Mouse (Mus musculus): Measurements from ENCODE around the gene Papss1. TPM values are rescaled to one million over a fixed set of nuclear protein-coding genes. Genes with fewer than 3 reads are reported as not detected.

The Papss1 gene
- polyA plus RNA-seq, 1 experiment: 78.0 TPM

DNA sequence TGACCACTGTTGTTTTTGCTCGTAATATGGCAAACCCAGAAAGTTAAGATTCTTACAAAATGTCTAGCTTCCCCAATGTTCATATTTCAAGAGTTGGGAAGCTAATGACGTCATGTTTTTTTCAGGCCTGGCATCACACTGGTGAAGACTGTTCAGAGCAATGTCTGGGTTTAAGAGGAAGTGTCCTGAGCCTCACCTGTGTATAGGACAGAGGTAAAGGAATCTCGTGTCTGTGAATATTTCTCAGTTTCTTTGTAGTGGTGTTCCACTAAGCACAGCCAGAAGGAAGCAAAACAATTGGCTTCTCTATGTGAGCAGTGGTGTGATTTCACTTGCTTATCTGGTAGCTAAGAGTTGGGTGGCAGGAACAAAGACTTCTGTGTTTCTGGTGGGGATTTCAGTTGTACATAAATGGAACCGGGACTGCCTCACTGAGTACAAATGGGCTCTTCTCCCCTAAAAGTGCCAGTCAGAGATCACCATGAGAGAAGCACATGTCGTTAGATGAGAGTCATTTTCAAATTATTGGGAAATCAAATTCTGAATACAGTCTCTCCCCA is 98.1 kb downstream of the Papss1 start:
- 62% methylated on average over 5 of the region's 5 CpGs for WGBS
- no peak overlapping the region; the same call in 1 of the 2 replicates for H3K27ac ChIP-seq (ENCODE audit: insufficient read depth, low read length)
- TF ChIP-seq CTCF (IDR thresholded peaks at IDR 0.05; ENCODE audit: borderline replicate concordance, insufficient read depth, low read depth, low read length) (no peak), POLR2A (IDR thresholded peaks at IDR 0.05; ENCODE audit: borderline replicate concordance, insufficient read depth, low read length) (no peak)

GRCm38 (mm10) chr3:131669910-131670309 is 105.3 kb downstream of the Papss1 start:
- 84% methylated on average over 1 of the region's 1 CpGs for WGBS

More for the DNA sequence above, 98.1 kb downstream of the Papss1 start:
- no peak overlapping the region for H3K4me3 ChIP-seq (replicated peaks; ENCODE audit: insufficient read depth, low read depth, low read length)
- no peaks in the 10 kb centered on the region for H3K4me1 ChIP-seq (ENCODE audit: control insufficient read depth, insufficient read depth, low read length)
- no peak for DNase-seq
- no peaks in the 10 kb centered on the region for H3K27me3 ChIP-seq (ENCODE audit: control insufficient read depth, insufficient read depth, low read length)

GRCm38 (mm10) chr3:131686106-131686505 is 121.5 kb downstream of the Papss1 start:
- H3K4me1 ChIP-seq (ENCODE audit: control insufficient read depth, insufficient read depth, low read length): no peaks in the 10 kb centered on the region
- no peak for DNase-seq
- H3K4me3 ChIP-seq (replicated peaks; ENCODE audit: insufficient read depth, low read depth, low read length): no peak overlapping the region
- H3K27ac ChIP-seq (ENCODE audit: insufficient read depth, low read length): no peak overlapping the region
- no peaks in the 10 kb centered on the region for H3K27me3 ChIP-seq (ENCODE audit: control insufficient read depth, insufficient read depth, low read length)
- WGBS: 91% methylated on average over 12 of the region's 12 CpGs
- TF ChIP-seq POLR2A (IDR thresholded peaks at IDR 0.05; ENCODE audit: borderline replicate concordance, insufficient read depth, low read length) (no peak), CTCF (IDR thresholded peaks at IDR 0.05; ENCODE audit: borderline replicate concordance, insufficient read depth, low read depth, low read length) (no peak)

More at GRCm38 (mm10) chr3:131669910-131670309, 105.3 kb downstream of the Papss1 start:
- H3K4me3 ChIP-seq (replicated peaks; ENCODE audit: insufficient read depth, low read depth, low read length): no peak overlapping the region
- H3K4me1 ChIP-seq (ENCODE audit: control insufficient read depth, insufficient read depth, low read length): no peaks in the 10 kb centered on the region
- no peak for TF ChIP-seq CTCF (IDR thresholded peaks at IDR 0.05; ENCODE audit: borderline replicate concordance, insufficient read depth, low read depth, low read length)
- no peaks in the 10 kb centered on the region for H3K27me3 ChIP-seq (ENCODE audit: control insufficient read depth, insufficient read depth, low read length)
- no peak for DNase-seq
- no peak overlapping the region for H3K27ac ChIP-seq (ENCODE audit: insufficient read depth, low read length)

DNA sequence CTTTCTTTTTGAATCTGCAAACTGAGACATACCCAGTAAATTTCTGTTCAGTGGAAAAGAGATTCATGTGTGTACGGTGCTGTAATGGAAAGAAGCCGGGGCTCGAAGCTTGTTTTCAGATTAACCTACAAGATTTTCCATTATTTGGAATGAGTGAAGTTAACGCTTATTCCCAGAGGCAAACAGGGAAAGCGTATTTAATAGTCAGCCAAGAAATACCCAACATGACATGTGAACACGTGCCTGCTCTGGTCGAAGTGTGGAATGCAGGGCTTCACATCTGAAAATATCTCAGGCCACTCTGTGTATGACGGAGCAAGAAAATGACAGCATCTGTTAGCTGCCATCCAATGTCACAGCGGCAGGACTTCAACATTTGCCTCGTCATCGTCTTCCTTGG is 125.4 kb downstream of the Papss1 start:
- Histone ChIP-seq H3K27ac (ENCODE audit: insufficient read depth, low read length) (no peak overlapping the region), H3K4me3 (replicated peaks; ENCODE audit: insufficient read depth, low read depth, low read length) (no peak overlapping the region), H3K27me3 (ENCODE audit: control insufficient read depth, insufficient read depth, low read length) (no peaks in the 10 kb centered on the region), H3K4me1 (ENCODE audit: control insufficient read depth, insufficient read depth, low read length) (no peaks in the 10 kb centered on the region)
- WGBS: 84% methylated on average over 11 of the region's 11 CpGs
- TF ChIP-seq CTCF (IDR thresholded peaks at IDR 0.05; ENCODE audit: borderline replicate concordance, insufficient read depth, low read depth, low read length): no peak
- TF ChIP-seq POLR2A (IDR thresholded peaks at IDR 0.05; ENCODE audit: borderline replicate concordance, insufficient read depth, low read length): no peak
- no peak for DNase-seq

DNA sequence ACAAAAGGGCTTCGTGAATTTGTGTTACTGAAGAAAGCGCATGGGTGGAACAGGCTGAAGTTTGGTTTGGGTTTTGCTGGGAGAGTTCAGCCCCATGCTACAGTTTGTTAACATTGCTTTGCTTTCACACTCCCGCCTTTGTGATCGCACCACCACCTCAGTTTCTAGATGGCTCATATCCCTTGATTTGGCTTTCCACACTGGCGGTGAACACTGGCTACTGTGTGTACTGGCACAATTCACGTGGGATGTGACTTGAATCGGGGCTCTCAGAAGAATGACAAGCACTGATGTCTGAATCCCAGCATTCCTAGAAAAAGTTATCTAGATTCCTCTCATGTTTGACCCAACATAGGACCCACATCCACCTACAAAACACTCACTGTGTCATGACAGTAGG is 126.0 kb downstream of the Papss1 start:
- Histone ChIP-seq H3K27me3 (ENCODE audit: control insufficient read depth, insufficient read depth, low read length) (no peaks in the 10 kb centered on the region), H3K4me3 (replicated peaks; ENCODE audit: insufficient read depth, low read depth, low read length) (no peak overlapping the region), H3K4me1 (ENCODE audit: control insufficient read depth, insufficient read depth, low read length) (no peaks in the 10 kb centered on the region), H3K27ac (ENCODE audit: insufficient read depth, low read length) (no peak overlapping the region)
- 78% methylated on average over 7 of the region's 7 CpGs for WGBS
- no peak for DNase-seq
- TF ChIP-seq POLR2A (IDR thresholded peaks at IDR 0.05; ENCODE audit: borderline replicate concordance, insufficient read depth, low read length) (no peak), CTCF (IDR thresholded peaks at IDR 0.05; ENCODE audit: borderline replicate concordance, insufficient read depth, low read depth, low read length) (no peak)

DNA sequence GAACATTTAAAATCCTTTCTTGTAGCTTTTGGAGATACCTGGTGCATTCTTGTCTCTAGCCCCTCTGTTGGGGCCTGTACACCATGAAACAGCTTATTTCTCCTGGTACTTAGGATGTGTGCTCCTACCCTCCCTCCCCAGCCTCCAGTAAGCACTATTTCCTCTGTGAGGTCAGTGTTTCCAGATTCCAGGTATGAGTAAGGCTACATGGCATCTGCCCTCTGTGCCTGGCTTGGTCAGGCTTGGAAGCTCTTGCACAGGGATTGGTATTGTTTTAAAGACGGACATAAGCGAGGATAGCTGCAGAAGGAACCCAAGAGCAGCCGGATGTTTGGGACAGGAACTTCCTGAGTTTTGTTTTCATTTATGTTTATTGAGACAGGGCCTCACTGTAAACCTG is 126.6 kb downstream of the Papss1 start:
- DNase-seq: no peak
- Histone ChIP-seq H3K4me1 (ENCODE audit: control insufficient read depth, insufficient read depth, low read length) (no peaks in the 10 kb centered on the region), H3K27ac (ENCODE audit: insufficient read depth, low read length) (no peak overlapping the region), H3K27me3 (ENCODE audit: control insufficient read depth, insufficient read depth, low read length) (no peaks in the 10 kb centered on the region), H3K4me3 (replicated peaks; ENCODE audit: insufficient read depth, low read depth, low read length) (no peak overlapping the region)
- WGBS: 88% methylated on average over 3 of the region's 3 CpGs
- TF ChIP-seq POLR2A (IDR thresholded peaks at IDR 0.05; ENCODE audit: borderline replicate concordance, insufficient read depth, low read length) (no peak), CTCF (IDR thresholded peaks at IDR 0.05; ENCODE audit: borderline replicate concordance, insufficient read depth, low read depth, low read length) (no peak)

Other genes with a start within 250 kb of the Papss1 start
- 2.8 and 4.0 TPM in 2 replicates for gene Sgms2, start 73.4 kb upstream of the Papss1 start, polyA plus RNA-seq (2012; rRNA removed)

Data from cerebellum, adult 2 months (tissue).